Mouse (Mus musculus): ENCODE measurements around the gene Crot. TPM values are rescaled to one million over a fixed set of nuclear protein-coding genes. Genes with fewer than 3 reads are reported as not detected.

The Crot gene
- polyA plus RNA-seq, 1 experiment from 2014 or later, result 35.6 TPM

- DNase-seq (ENCODE audit: low spot score) (no peak), ATAC-seq (replicated peaks; ENCODE audit: low FRiP score) (no peak)
- no peak overlapping the region for H3K4me3 ChIP-seq (ENCODE audit: low read depth, low read length)
- H3K27ac ChIP-seq (ENCODE audit: low read depth, low read length), result no peak overlapping the region
- no peak overlapping the region for H3K9ac ChIP-seq (ENCODE audit: low read depth, low read length)
- WGBS, result 85% methylated on average over 3 of the region's 3 CpGs
- no peaks in the 10 kb centered on the region for H3K4me1 ChIP-seq (replicated peaks; ENCODE audit: control insufficient read depth, insufficient read depth, low read length)
- H3K27me3 ChIP-seq (replicated peaks; ENCODE audit: control insufficient read depth, insufficient read depth, low read length), result no peaks in the 10 kb centered on the region
- H3K9me3 ChIP-seq (ENCODE audit: control insufficient read depth, low read length), result no peaks in the 10 kb centered on the region
- H3K4me2 ChIP-seq, result no peak overlapping the region
- H3K36me3 ChIP-seq (ENCODE audit: control insufficient read depth, insufficient read depth, low read length), result peaks cover 16% of the 10 kb centered on the region; the same call in 1 of the 2 replicates
Observed at GRCm38 (mm10) chr5:8985470-8985869, 11.7 kb downstream of the Crot start.

- Histone ChIP-seq H3K4me3 (ENCODE audit: low read depth, low read length) (no peak overlapping the region), H3K27ac (ENCODE audit: low read depth, low read length) (no peak overlapping the region), H3K4me1 (replicated peaks; ENCODE audit: control insufficient read depth, insufficient read depth, low read length) (no peaks in the 10 kb centered on the region), H3K9me3 (ENCODE audit: control insufficient read depth, low read length) (no peaks in the 10 kb centered on the region), H3K9ac (ENCODE audit: low read depth, low read length) (no peak overlapping the region), H3K36me3 (ENCODE audit: control insufficient read depth, insufficient read depth, low read length) (peaks cover 15% of the 10 kb centered on the region), H3K27me3 (replicated peaks; ENCODE audit: control insufficient read depth, insufficient read depth, low read length) (no peaks in the 10 kb centered on the region), H3K4me2 (no peak overlapping the region)
- DNase-seq (ENCODE audit: low spot score) (no peak), ATAC-seq (replicated peaks; ENCODE audit: low FRiP score) (no peak)
Observed at GRCm38 (mm10) chr5:8974721-8975120, 22.4 kb downstream of the Crot start.

- H3K27me3 ChIP-seq (replicated peaks; ENCODE audit: control insufficient read depth, insufficient read depth, low read length), result no peaks in the 10 kb centered on the region
- H3K36me3 ChIP-seq (ENCODE audit: control insufficient read depth, insufficient read depth, low read length), result peaks cover 22% of the 10 kb centered on the region
- H3K9me3 ChIP-seq (ENCODE audit: control insufficient read depth, low read length), result no peaks in the 10 kb centered on the region
- WGBS, result 94% methylated on average over 7 of the region's 7 CpGs
- no peaks in the 10 kb centered on the region for H3K4me1 ChIP-seq (replicated peaks; ENCODE audit: control insufficient read depth, insufficient read depth, low read length)
- H3K4me3 ChIP-seq (ENCODE audit: low read depth, low read length), result no peak overlapping the region
- H3K27ac ChIP-seq (ENCODE audit: low read depth, low read length), result no peak overlapping the region
- no peak overlapping the region for H3K9ac ChIP-seq (ENCODE audit: low read depth, low read length)
- ATAC-seq (replicated peaks; ENCODE audit: low FRiP score) (no peak), DNase-seq (ENCODE audit: low spot score) (no peak)
- H3K4me2 ChIP-seq, result no peak overlapping the region
Observed at GRCm38 (mm10) chr5:8972355-8972754, 24.8 kb downstream of the Crot start.

GRCm38 (mm10) chr5:8970694-8971093, 26.4 kb downstream of the Crot start:
- Histone ChIP-seq H3K9me3 (ENCODE audit: control insufficient read depth, low read length) (no peaks in the 10 kb centered on the region), H3K9ac (ENCODE audit: low read depth, low read length) (no peak overlapping the region), H3K27me3 (replicated peaks; ENCODE audit: control insufficient read depth, insufficient read depth, low read length) (no peaks in the 10 kb centered on the region), H3K4me3 (ENCODE audit: low read depth, low read length) (no peak overlapping the region), H3K4me1 (replicated peaks; ENCODE audit: control insufficient read depth, insufficient read depth, low read length) (no peaks in the 10 kb centered on the region), H3K27ac (ENCODE audit: low read depth, low read length) (no peak overlapping the region), H3K4me2 (no peak overlapping the region), H3K36me3 (ENCODE audit: control insufficient read depth, insufficient read depth, low read length) (peaks cover 23% of the 10 kb centered on the region)
- DNase-seq (ENCODE audit: low spot score) (no peak), ATAC-seq (replicated peaks; ENCODE audit: low FRiP score) (no peak)
- WGBS, result 95% methylated on average over 2 of the region's 2 CpGs

GRCm38 (mm10) chr5:8964487-8964886, 32.6 kb downstream of the Crot start:
- DNase-seq (ENCODE audit: low spot score), result no peak
- WGBS, result 93% methylated on average over 5 of the region's 5 CpGs
- Histone ChIP-seq H3K27me3 (replicated peaks; ENCODE audit: control insufficient read depth, insufficient read depth, low read length) (no peaks in the 10 kb centered on the region), H3K9me3 (ENCODE audit: control insufficient read depth, low read length) (no peaks in the 10 kb centered on the region), H3K9ac (ENCODE audit: low read depth, low read length) (no peak overlapping the region), H3K36me3 (ENCODE audit: control insufficient read depth, insufficient read depth, low read length) (peaks cover 13% of the 10 kb centered on the region), H3K27ac (ENCODE audit: low read depth, low read length) (no peak overlapping the region), H3K4me2 (no peak overlapping the region), H3K4me1 (replicated peaks; ENCODE audit: control insufficient read depth, insufficient read depth, low read length) (no peaks in the 10 kb centered on the region), H3K4me3 (ENCODE audit: low read depth, low read length) (no peak overlapping the region)
- no peak for ATAC-seq (replicated peaks; ENCODE audit: low FRiP score)

- Histone ChIP-seq H3K9ac (ENCODE audit: low read depth, low read length) (no peak overlapping the region), H3K36me3 (ENCODE audit: control insufficient read depth, insufficient read depth, low read length) (peaks cover 11% of the 10 kb centered on the region), H3K4me2 (no peak overlapping the region), H3K4me3 (ENCODE audit: low read depth, low read length) (no peak overlapping the region), H3K27me3 (replicated peaks; ENCODE audit: control insufficient read depth, insufficient read depth, low read length) (no peaks in the 10 kb centered on the region), H3K27ac (ENCODE audit: low read depth, low read length) (no peak overlapping the region), H3K4me1 (replicated peaks; ENCODE audit: control insufficient read depth, insufficient read depth, low read length) (no peaks in the 10 kb centered on the region), H3K9me3 (ENCODE audit: control insufficient read depth, low read length) (no peaks in the 10 kb centered on the region)
- ATAC-seq (replicated peaks; ENCODE audit: low FRiP score), result peak; percentile 76
- no peak for DNase-seq (ENCODE audit: low spot score)
- WGBS, result 85% methylated on average over 4 of the region's 4 CpGs
Observed at GRCm38 (mm10) chr5:8960534-8960933, 36.6 kb downstream of the Crot start.

GRCm38 (mm10) chr5:8955544-8955943, 41.6 kb downstream of the Crot start:
- H3K4me3 ChIP-seq (ENCODE audit: low read depth, low read length), result no peak overlapping the region
- H3K4me1 ChIP-seq (replicated peaks; ENCODE audit: control insufficient read depth, insufficient read depth, low read length), result no peaks in the 10 kb centered on the region
- H3K9ac ChIP-seq (ENCODE audit: low read depth, low read length), result no peak overlapping the region
- H3K9me3 ChIP-seq (ENCODE audit: control insufficient read depth, low read length), result no peaks in the 10 kb centered on the region
- H3K27ac ChIP-seq (ENCODE audit: low read depth, low read length), result no peak overlapping the region
- H3K36me3 ChIP-seq (ENCODE audit: control insufficient read depth, insufficient read depth, low read length), result peaks cover 6% of the 10 kb centered on the region; the same call in 1 of the 2 replicates
- WGBS, result 89% methylated on average over 3 of the region's 3 CpGs
- no peaks in the 10 kb centered on the region for H3K27me3 ChIP-seq (replicated peaks; ENCODE audit: control insufficient read depth, insufficient read depth, low read length)
- H3K4me2 ChIP-seq, result no peak overlapping the region
- ATAC-seq (replicated peaks; ENCODE audit: low FRiP score) (no peak), DNase-seq (ENCODE audit: low spot score) (no peak)

- Histone ChIP-seq H3K36me3 (ENCODE audit: control insufficient read depth, insufficient read depth, low read length) (0 out of 2 replicates have a peak, but pooled peaks cover 2% of the 10 kb centered on the region), H3K9me3 (ENCODE audit: control insufficient read depth, low read length) (no peaks in the 10 kb centered on the region), H3K4me1 (replicated peaks; ENCODE audit: control insufficient read depth, insufficient read depth, low read length) (no peaks in the 10 kb centered on the region), H3K9ac (ENCODE audit: low read depth, low read length) (no peak overlapping the region), H3K27ac (ENCODE audit: low read depth, low read length) (no peak overlapping the region), H3K4me3 (ENCODE audit: low read depth, low read length) (no peak overlapping the region), H3K4me2 (no peak overlapping the region), H3K27me3 (replicated peaks; ENCODE audit: control insufficient read depth, insufficient read depth, low read length) (no peaks in the 10 kb centered on the region)
- DNase-seq (ENCODE audit: low spot score), result no peak
- ATAC-seq (replicated peaks; ENCODE audit: low FRiP score), result no peak
- WGBS, result 85% methylated on average over 2 of the region's 2 CpGs
Observed at GRCm38 (mm10) chr5:8953660-8954059, 43.5 kb downstream of the Crot start.

GRCm38 (mm10) chr5:8947423-8948110, 49.6 kb downstream of the Crot start:
- peak; percentile 45; the same call in 1 of the 2 replicates for ATAC-seq (replicated peaks; ENCODE audit: low FRiP score)
- no peaks in the 10 kb centered on the region for H3K27me3 ChIP-seq (replicated peaks; ENCODE audit: control insufficient read depth, insufficient read depth, low read length)
- H3K4me1 ChIP-seq (replicated peaks; ENCODE audit: control insufficient read depth, insufficient read depth, low read length), result no peaks in the 10 kb centered on the region
- DNase-seq (ENCODE audit: low spot score), result no peak
- WGBS, result 73% methylated on average over 4 of the region's 4 CpGs
- H3K27ac ChIP-seq (ENCODE audit: low read depth, low read length), result no peak overlapping the region
- H3K9ac ChIP-seq (ENCODE audit: low read depth, low read length), result no peak overlapping the region
- no peaks in the 10 kb centered on the region for H3K36me3 ChIP-seq (ENCODE audit: control insufficient read depth, insufficient read depth, low read length)
- no peaks in the 10 kb centered on the region for H3K9me3 ChIP-seq (ENCODE audit: control insufficient read depth, low read length)
- H3K4me3 ChIP-seq (ENCODE audit: low read depth, low read length), result no peak overlapping the region
- no peak overlapping the region for H3K4me2 ChIP-seq
